Mouse (Mus musculus) T-helper 1 cell (primary cell): ENCODE data around the gene Ssr1.

Experiments used
- in situ Hi-C: fragments of 300-600 bp; cut with MboI, MseI; formaldehyde crosslinking; loops from one replicate; pipeline ENCODE4 v1.15.1; 2025; ENCODE audit warnings: high pct_unique_total_duplicates

Ssr1 gene

DNA sequence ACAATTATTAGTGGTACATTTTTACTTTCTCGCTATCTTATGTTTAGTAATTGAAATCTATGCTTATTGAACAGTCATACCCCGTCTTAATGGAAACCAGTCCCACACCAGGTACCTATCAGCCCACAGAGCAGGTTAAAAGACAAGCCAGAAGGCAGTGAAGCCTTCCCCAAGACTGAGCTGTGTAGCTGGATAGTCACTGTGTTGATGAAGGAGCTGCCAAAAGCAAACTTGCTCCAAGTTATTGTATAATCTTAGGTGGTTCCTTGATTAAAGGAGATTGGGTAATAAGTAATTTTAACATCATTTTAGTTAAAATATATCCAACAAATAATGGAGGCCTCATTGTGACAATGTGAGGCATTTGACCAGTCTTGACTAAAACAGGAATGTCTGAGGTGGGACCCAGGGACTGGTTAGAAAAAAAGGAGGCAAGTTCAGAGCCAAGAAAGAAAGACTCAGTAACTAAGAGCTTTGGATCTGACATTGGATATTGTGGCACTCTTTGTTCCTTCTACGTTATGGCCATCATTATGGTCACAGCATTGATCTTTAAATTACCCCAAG lies 74.2 kb downstream of the Ssr1 start:
- in situ Hi-C loops, result no loop called here

DNA sequence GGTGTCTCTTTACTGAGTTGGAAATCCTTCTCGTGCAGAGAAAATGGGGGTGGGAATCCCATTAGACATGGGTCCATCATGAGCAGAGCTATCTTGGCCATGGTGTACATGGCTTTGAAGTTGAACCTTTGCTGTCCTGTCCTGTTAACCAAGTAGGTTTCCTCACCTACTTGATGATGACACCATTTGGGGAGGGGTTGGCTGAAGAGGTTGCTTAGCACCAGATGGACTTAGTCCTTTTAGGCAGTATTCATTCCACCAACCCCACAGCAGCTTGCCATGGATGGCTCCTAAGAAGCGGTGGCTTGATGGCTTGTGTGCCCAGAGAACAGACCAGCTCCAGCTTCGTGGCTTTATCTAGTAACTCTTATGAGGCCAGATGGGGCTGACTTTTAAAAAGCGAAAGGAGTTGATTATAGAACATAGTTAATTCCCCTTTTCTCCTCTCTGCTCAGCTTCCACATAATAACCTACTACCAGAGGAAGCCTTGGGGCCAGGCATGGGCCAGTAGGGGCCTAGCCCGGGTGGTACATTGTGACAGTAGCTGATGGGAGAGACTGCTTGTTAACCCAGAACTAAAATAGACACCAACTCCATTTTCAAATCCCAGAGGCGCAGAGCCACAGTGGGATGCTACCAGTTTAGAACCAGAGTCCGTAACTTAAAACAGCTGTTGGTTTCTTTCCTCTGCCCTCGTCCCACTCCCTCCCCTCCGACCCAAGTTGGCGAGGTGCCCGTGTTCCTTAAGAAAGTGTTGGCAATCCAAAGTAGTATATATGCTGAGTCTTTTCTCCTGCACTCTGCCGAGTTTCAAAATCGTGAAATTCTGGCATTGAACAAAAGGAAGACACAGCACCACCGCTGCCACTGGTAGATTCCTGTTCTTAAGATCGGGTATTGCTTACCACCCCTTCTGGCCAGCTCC lies 75.4 kb downstream of the Ssr1 start:
- in situ Hi-C loops, result no loop called here
